Mouse (Mus musculus): ENCODE data around the gene Rhbdd2. TPM values are rescaled to one million over a fixed set of nuclear protein-coding genes. Genes with fewer than 3 reads are reported as not detected.
"Not testable (repeated sequence)": the region's sequence is repeated elsewhere in the genome, so short reads cannot be mapped to it uniquely, and the experiment has no call there.

The Rhbdd2 gene
- total RNA-seq, 1 experiment = 15.7 TPM

GRCm38 (mm10) chr5:135607581-135607980 is 24.8 kb upstream of the Rhbdd2 start:
- no peak for DNase-seq (ENCODE audit: low read depth, low spot score)
- H3K9me3 ChIP-seq (ENCODE audit: control insufficient read depth, insufficient read depth, low read depth, low read length) = no peaks in the 10 kb centered on the region
- peaks cover 0 to 2% of the 10 kb centered on the region in 2 experiments; a peak in 1 of 4 replicates for H3K4me1 ChIP-seq (ENCODE audit: control insufficient read depth in 2 of 2, insufficient read depth in 2 of 2, low read length in 2 of 2, poor library complexity in 1 of 2)
- no peak overlapping the region for H3K27ac ChIP-seq (ENCODE audit: insufficient read depth, low read depth, low read length, poor library complexity, severe bottlenecking)
- H3K4me3 ChIP-seq (ENCODE audit: insufficient read depth in 1 of 2, low read depth in 1 of 2, low read length in 2 of 2, poor library complexity in 1 of 2, severe bottlenecking in 1 of 2) = no peak overlapping the region
- in situ Hi-C loops (cut with MboI; ENCODE audit: low sequenced_read_pairs in 2 of 2, unreplicated experiment in 2 of 2) = loop anchor here in 1 of 2 experiments (25.0 kb wide), 1 partner anchor 195 kb away; no protein-coding TSS in a partner anchor
- H3K9ac ChIP-seq (ENCODE audit: insufficient read depth, low read depth, low read length, poor library complexity, severe bottlenecking) = no peak overlapping the region
- TF ChIP-seq MAFK (IDR thresholded peaks at IDR 0.05; ENCODE audit: insufficient read depth, low read depth, low read length) = no peak
- no peak for TF ChIP-seq CHD2 (IDR thresholded peaks at IDR 0.05; ENCODE audit: low read depth, low read length)
- TF ChIP-seq ZC3H11A (IDR thresholded peaks at IDR 0.05; ENCODE audit: borderline replicate concordance, low read depth, low read length) = no peak
- TF ChIP-seq HCFC1 (IDR thresholded peaks at IDR 0.05; ENCODE audit: borderline replicate concordance, insufficient read depth, low read length) = no peak
- no peak for TF ChIP-seq ZNF384 (IDR thresholded peaks at IDR 0.05; ENCODE audit: low read depth, low read length)
- H3K36me3 ChIP-seq (ENCODE audit: control insufficient read depth, insufficient read depth, low read length, poor library complexity, severe bottlenecking) = no peaks in the 10 kb centered on the region

DNA sequence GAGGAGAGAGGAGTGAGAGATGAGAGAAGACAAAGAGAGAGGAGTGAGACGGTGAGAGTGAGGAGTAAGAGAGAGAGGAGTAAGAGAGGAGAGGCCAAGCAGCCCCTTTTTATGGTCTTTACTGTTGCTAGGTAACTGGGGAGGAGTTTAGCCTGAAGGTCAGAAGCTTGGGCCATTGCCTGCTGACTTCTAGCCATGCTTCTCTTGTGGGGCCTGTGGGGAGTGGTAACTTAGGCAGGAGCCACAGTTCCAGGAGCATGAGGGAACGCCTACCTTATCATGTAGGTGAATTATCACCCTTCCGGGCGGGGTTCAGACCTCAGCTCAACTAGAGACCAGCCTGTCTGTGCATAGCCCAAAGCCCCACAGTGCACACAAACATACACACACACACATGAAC is 22.6 kb upstream of the Rhbdd2 start:
- Histone ChIP-seq H3K9ac (ENCODE audit: insufficient read depth, low read depth, low read length, poor library complexity, severe bottlenecking) (no peak overlapping the region), H3K9me3 (ENCODE audit: control insufficient read depth, insufficient read depth, low read depth, low read length) (no peaks in the 10 kb centered on the region), H3K4me3 (ENCODE audit: insufficient read depth in 1 of 2, low read depth in 1 of 2, low read length in 2 of 2, poor library complexity in 1 of 2, severe bottlenecking in 1 of 2) (no peak overlapping the region), H3K36me3 (ENCODE audit: control insufficient read depth, insufficient read depth, low read length, poor library complexity, severe bottlenecking) (no peaks in the 10 kb centered on the region), H3K27ac (ENCODE audit: insufficient read depth, low read depth, low read length, poor library complexity, severe bottlenecking) (no peak overlapping the region), H3K4me1 (ENCODE audit: control insufficient read depth in 2 of 2, insufficient read depth in 2 of 2, low read length in 2 of 2, poor library complexity in 1 of 2) (peaks cover 0 to 2% of the 10 kb centered on the region in 2 experiments; a peak in 1 of 4 replicates)
- in situ Hi-C loops (cut with MboI; ENCODE audit: low sequenced_read_pairs in 2 of 2, unreplicated experiment in 2 of 2) = loop anchor here in 1 of 2 experiments (10.0 to 25.0 kb wide), 2 partner anchors 155 to 197 kb away; no protein-coding TSS in a partner anchor
- DNase-seq (ENCODE audit: low read depth, low spot score) = no peak
- TF ChIP-seq CHD2 (IDR thresholded peaks at IDR 0.05; ENCODE audit: low read depth, low read length) (no peak), ZNF384 (IDR thresholded peaks at IDR 0.05; ENCODE audit: low read depth, low read length) (no peak), MAFK (IDR thresholded peaks at IDR 0.05; ENCODE audit: insufficient read depth, low read depth, low read length) (no peak), ZC3H11A (IDR thresholded peaks at IDR 0.05; ENCODE audit: borderline replicate concordance, low read depth, low read length) (no peak)

GRCm38 (mm10) chr5:135619741-135620140 is 12.7 kb upstream of the Rhbdd2 start:
- H3K36me3 ChIP-seq (ENCODE audit: control insufficient read depth, insufficient read depth, low read length, poor library complexity, severe bottlenecking); H3K9ac ChIP-seq (ENCODE audit: insufficient read depth, low read depth, low read length, poor library complexity, severe bottlenecking); DNase-seq (ENCODE audit: low read depth, low spot score); H3K9me3 ChIP-seq (ENCODE audit: control insufficient read depth, insufficient read depth, low read depth, low read length); H3K4me3 ChIP-seq (ENCODE audit: insufficient read depth in 1 of 2, low read depth in 1 of 2, low read length in 2 of 2, poor library complexity in 1 of 2, severe bottlenecking in 1 of 2); H3K4me1 ChIP-seq (ENCODE audit: control insufficient read depth in 2 of 2, insufficient read depth in 2 of 2, low read length in 2 of 2, poor library complexity in 1 of 2); H3K27ac ChIP-seq (ENCODE audit: insufficient read depth, low read depth, low read length, poor library complexity, severe bottlenecking): not testable (repeated sequence)
- in situ Hi-C loops (cut with MboI; ENCODE audit: low sequenced_read_pairs in 2 of 2, unreplicated experiment in 2 of 2) = loop anchor here (5.0 to 25.0 kb wide), 3 partner anchors 145 to 207 kb away; no protein-coding TSS in a partner anchor

- no peak overlapping the region for H3K27ac ChIP-seq (ENCODE audit: insufficient read depth, low read depth, low read length, poor library complexity, severe bottlenecking)
- no peak overlapping the region for H3K9ac ChIP-seq (ENCODE audit: insufficient read depth, low read depth, low read length, poor library complexity, severe bottlenecking)
- H3K9me3 ChIP-seq (ENCODE audit: control insufficient read depth, insufficient read depth, low read depth, low read length) = no peaks in the 10 kb centered on the region
- H3K36me3 ChIP-seq (ENCODE audit: control insufficient read depth, insufficient read depth, low read length, poor library complexity, severe bottlenecking) = no peaks in the 10 kb centered on the region
- TF ChIP-seq MAFK (IDR thresholded peaks at IDR 0.05; ENCODE audit: insufficient read depth, low read depth, low read length) (no peak), CHD2 (IDR thresholded peaks at IDR 0.05; ENCODE audit: low read depth, low read length) (no peak), HCFC1 (IDR thresholded peaks at IDR 0.05; ENCODE audit: borderline replicate concordance, insufficient read depth, low read length) (no peak), ZC3H11A (IDR thresholded peaks at IDR 0.05; ENCODE audit: borderline replicate concordance, low read depth, low read length) (no peak), ZNF384 (IDR thresholded peaks at IDR 0.05; ENCODE audit: low read depth, low read length) (no peak)
- in situ Hi-C loops (cut with MboI; ENCODE audit: low sequenced_read_pairs in 2 of 2, unreplicated experiment in 2 of 2) = loop anchor here in 1 of 2 experiments (25.0 kb wide), 1 partner anchor 208 kb away; no protein-coding TSS in a partner anchor
- peaks cover 0 to 3% of the 10 kb centered on the region in 2 experiments; a peak in 1 of 4 replicates for H3K4me1 ChIP-seq (ENCODE audit: control insufficient read depth in 2 of 2, insufficient read depth in 2 of 2, low read length in 2 of 2, poor library complexity in 1 of 2)
- DNase-seq (ENCODE audit: low read depth, low spot score) = no peak
- no peak overlapping the region for H3K4me3 ChIP-seq (ENCODE audit: insufficient read depth in 1 of 2, low read depth in 1 of 2, low read length in 2 of 2, poor library complexity in 1 of 2, severe bottlenecking in 1 of 2)
Observed at GRCm38 (mm10) chr5:135620526-135620925, 11.9 kb upstream of the Rhbdd2 start.

- Histone ChIP-seq H3K27ac (ENCODE audit: insufficient read depth, low read depth, low read length, poor library complexity, severe bottlenecking) (no peak overlapping the region), H3K4me1 (ENCODE audit: control insufficient read depth in 2 of 2, insufficient read depth in 2 of 2, low read length in 2 of 2, poor library complexity in 1 of 2) (peaks cover 0 to 3% of the 10 kb centered on the region in 2 experiments; a peak in 1 of 4 replicates), H3K4me3 (ENCODE audit: insufficient read depth in 1 of 2, low read depth in 1 of 2, low read length in 2 of 2, poor library complexity in 1 of 2, severe bottlenecking in 1 of 2) (no peak overlapping the region), H3K36me3 (ENCODE audit: control insufficient read depth, insufficient read depth, low read length, poor library complexity, severe bottlenecking) (no peaks in the 10 kb centered on the region), H3K9me3 (ENCODE audit: control insufficient read depth, insufficient read depth, low read depth, low read length) (no peaks in the 10 kb centered on the region), H3K9ac (ENCODE audit: insufficient read depth, low read depth, low read length, poor library complexity, severe bottlenecking) (no peak overlapping the region)
- in situ Hi-C loops (cut with MboI; ENCODE audit: low sequenced_read_pairs in 2 of 2, unreplicated experiment in 2 of 2) = loop anchor here in 1 of 2 experiments (25.0 kb wide), 1 partner anchor 209 kb away; no protein-coding TSS in a partner anchor
- TF ChIP-seq ZNF384 (IDR thresholded peaks at IDR 0.05; ENCODE audit: low read depth, low read length) = no peak
- TF ChIP-seq HCFC1 (IDR thresholded peaks at IDR 0.05; ENCODE audit: borderline replicate concordance, insufficient read depth, low read length) = no peak
- TF ChIP-seq MAFK (IDR thresholded peaks at IDR 0.05; ENCODE audit: insufficient read depth, low read depth, low read length) = no peak
- TF ChIP-seq CHD2 (IDR thresholded peaks at IDR 0.05; ENCODE audit: low read depth, low read length) = no peak
- no peak for TF ChIP-seq ZC3H11A (IDR thresholded peaks at IDR 0.05; ENCODE audit: borderline replicate concordance, low read depth, low read length)
- no peak for DNase-seq (ENCODE audit: low read depth, low spot score)
Observed at GRCm38 (mm10) chr5:135621725-135622124, 10.7 kb upstream of the Rhbdd2 start.

Data from ES-E14 (cell line).